ENCODE assay signal across 8 mouse cellular contexts in genomic region chr12:72070327-72071269, GRCm38 (mm10). TPM values are rescaled to one million over a fixed set of nuclear protein-coding genes. Genes with fewer than 3 reads are reported as not detected.
A peak's percentile ranks its signal among the peaks of the same experiment; 100 is the strongest.
DNase-seq lines count a peak whose midpoint lies in the region; ATAC-seq and TF ChIP-seq lines count a peak whose summit lies in the region.

TSS of gene Gpr135 (minus strand) at chr12:72071125.

- H3K9ac ChIP-seq in forebrain, embryonic 13.5 days = peak within 1 kb of the TSS; percentile 80
- peak within 1 kb of the TSS; percentile 23 for H3K9ac ChIP-seq in heart, postnatal 0 days (replicated peaks; ENCODE audit: low read depth, low read length)
- no peak within 1 kb of the TSS for H3K9ac ChIP-seq in liver, embryonic 14.5 days (replicated peaks)

- peaks cover 25% of the 10 kb centered on the region for H3K27me3 ChIP-seq in forebrain, embryonic 13.5 days
- H3K27me3 ChIP-seq in heart, postnatal 0 days (ENCODE audit: control insufficient read depth, insufficient read depth, low read length) = peaks cover 25% of the 10 kb centered on the region
- H3K27me3 ChIP-seq in liver, embryonic 14.5 days (ENCODE audit: control insufficient read depth, insufficient read depth, low read length) = peaks cover 29% of the 10 kb centered on the region
- 0 out of 2 replicates have a peak, but pooled peaks cover 1% of the 10 kb centered on the region for H3K27me3 ChIP-seq in splenic B cell, adult 2 months (ENCODE audit: control insufficient read depth, insufficient read depth, low read length, poor library complexity, severe bottlenecking)

- peak; percentile 79 for TF ChIP-seq CTCF in heart, postnatal 0 days (IDR thresholded peaks at IDR 0.05; ENCODE audit: low read depth)
- TF ChIP-seq CTCF in liver, embryonic 14.5 days (IDR thresholded peaks at IDR 0.05; ENCODE audit: low read depth) = peak; percentile 65

- peaks cover 13% of the 10 kb centered on the region for H3K4me1 ChIP-seq in forebrain, embryonic 13.5 days
- peaks cover 5% of the 10 kb centered on the region; the same call in 1 of the 2 replicates for H3K4me1 ChIP-seq in heart, postnatal 0 days (ENCODE audit: control insufficient read depth, insufficient read depth)
- no peaks in the 10 kb centered on the region for H3K4me1 ChIP-seq in liver, embryonic 14.5 days (replicated peaks; ENCODE audit: control insufficient read depth in 2 of 2, insufficient read depth in 2 of 2, low read length in 1 of 2)

- WGBS in forebrain, embryonic 13.5 days = under 1% methylated on average over 94 of the region's 94 CpGs
- WGBS in heart, postnatal 0 days = under 1% methylated on average over 93 of the region's 94 CpGs
- WGBS in liver, embryonic 14.5 days (ENCODE audit: insufficient replicate concordance) = 1% methylated on average over 94 of the region's 94 CpGs

- no peaks in the 10 kb centered on the region for H3K9me3 ChIP-seq in forebrain, embryonic 13.5 days (replicated peaks)
- H3K9me3 ChIP-seq in heart, postnatal 0 days (replicated peaks; ENCODE audit: control insufficient read depth, low read length) = no peaks in the 10 kb centered on the region
- no peaks in the 10 kb centered on the region for H3K9me3 ChIP-seq in liver, embryonic 14.5 days (ENCODE audit: control insufficient read depth, low read length)

- DNase-seq in c-Kit-positive CD71-positive TER-119-negative erythroid progenitor cells, embryonic 14.5 days (ENCODE audit: low read depth) = peak; percentile 44
- DNase-seq in heart, postnatal 0 days (ENCODE audit: low spot score) = peak; percentile 67
- DNase-seq in kidney, postnatal 36 days = peak; percentile 81 to 91
- no peak for DNase-seq in liver, embryonic 14.5 days (ENCODE audit: low read depth in 3 of 3, low spot score in 3 of 3)
- DNase-seq in natural killer cell, adult 2 months (ENCODE audit: low spot score in 2 of 2) = peak; percentile 59 to 72
- peak; percentile 85 for DNase-seq in splenic B cell, adult 2 months (ENCODE audit: low read depth, low spot score)

- H3K36me3 ChIP-seq in forebrain, embryonic 13.5 days (ENCODE audit: poor library complexity, severe bottlenecking) = 0 out of 2 replicates have a peak, but pooled peaks cover 6% of the 10 kb centered on the region
- H3K36me3 ChIP-seq in heart, postnatal 0 days (replicated peaks; ENCODE audit: control insufficient read depth, insufficient read depth, low read length) = peaks cover 5% of the 10 kb centered on the region
- H3K36me3 ChIP-seq in liver, embryonic 14.5 days (replicated peaks; ENCODE audit: control insufficient read depth, insufficient read depth, low read depth) = no peaks in the 10 kb centered on the region
- no peaks in the 10 kb centered on the region for H3K36me3 ChIP-seq in splenic B cell, adult 2 months (ENCODE audit: control insufficient read depth, insufficient read depth, low read length, poor library complexity, severe bottlenecking)

- peak within 1 kb of the TSS; percentile 82 for H3K27ac ChIP-seq in forebrain, embryonic 13.5 days
- H3K27ac ChIP-seq in heart, postnatal 0 days (ENCODE audit: low read depth) = no peak within 1 kb of the TSS
- no peak within 1 kb of the TSS for H3K27ac ChIP-seq in liver, embryonic 14.5 days

- TF ChIP-seq EP300 in heart, postnatal 0 days (IDR thresholded peaks at IDR 0.05; ENCODE audit: low read depth) = no peak
- no peak for TF ChIP-seq EP300 in liver, embryonic 14.5 days (IDR thresholded peaks at IDR 0.05; ENCODE audit: low read depth)

- peak within 1 kb of the TSS; percentile 96 for H3K4me2 ChIP-seq in forebrain, embryonic 13.5 days
- peak within 1 kb of the TSS; percentile 94 for H3K4me2 ChIP-seq in heart, postnatal 0 days (ENCODE audit: low read depth, low read length)
- H3K4me2 ChIP-seq in liver, embryonic 14.5 days (ENCODE audit: low read depth) = peak within 1 kb of the TSS; percentile 76

- ATAC-seq in CD4-positive, CD25-positive, alpha-beta regulatory T cell, adult 4 months = peak; percentile 93
- peak; percentile 89 for ATAC-seq in forebrain, embryonic 13.5 days
- peak; percentile 89 for ATAC-seq in heart, postnatal 0 days (ENCODE audit: insufficient read depth, low read depth)
- ATAC-seq in liver, embryonic 14.5 days (ENCODE audit: insufficient read depth) = peak; percentile 39; the same call in 1 of the 2 replicates

- peak within 1 kb of the TSS; percentile 74 for H3K4me3 ChIP-seq in forebrain, embryonic 13.5 days
- peak within 1 kb of the TSS; percentile 60 for H3K4me3 ChIP-seq in heart, postnatal 0 days (ENCODE audit: low read depth, low read length)
- peak within 1 kb of the TSS; percentile 50 to 55 for H3K4me3 ChIP-seq in liver, embryonic 14.5 days (ENCODE audit: insufficient read depth in 1 of 2, low read depth in 2 of 2, low read length in 2 of 2)

RNA-seq across cellular contexts. Expression of gene Gpr135, which starts in this region (rescaled TPM):
- polyA plus RNA-seq in CD4-positive, CD25-positive, alpha-beta regulatory T cell, adult 4 months (2017; shearing (Covaris generic)) = under 1 TPM in 1 of 2 experiments, not detected in 1; 0.27 TPM
- 1.4 and 1.5 TPM in 2 replicates for polyA plus RNA-seq in forebrain, embryonic 13.5 days (2015; fragmentation: Nextera tagmentation; extraction: Ambion mirVana)
- 0.39 TPM in 1 of 2 replicates, not detected in the other for total RNA-seq in heart, postnatal 0 days (2014; rRNA removed; ENCODE audit: low replicate concordance)
- polyA plus RNA-seq in heart, postnatal 0 days (2015; fragmentation: Nextera tagmentation; extraction: Ambion mirVana) = 0.27 and 0.37 TPM in 2 replicates
- 0.49 and 0.55 TPM in 2 replicates for polyA plus RNA-seq in liver, embryonic 14.5 days (2012; rRNA removed)
- 0.13 TPM in 2 replicates for polyA plus RNA-seq in liver, embryonic 14.5 days (2014; fragmentation: Nextera tagmentation; extraction: Ambion mirVana)

Comparison
In these comparisons a context has a peak if more than half of its experiments do, and no peak if none do; other contexts are left out.
1. Peak in ATAC-seq in CD4-positive, CD25-positive, alpha-beta regulatory T cell, adult 4 months; RNA of the gene not detected or under 1 TPM.
2. Peak in DNase-seq, ATAC-seq, H3K4me3 ChIP-seq, H3K9ac ChIP-seq and H3K4me2 ChIP-seq in heart, postnatal 0 days; RNA of the gene not detected or under 1 TPM.
3. Peak in ATAC-seq, H3K4me3 ChIP-seq and H3K4me2 ChIP-seq in liver, embryonic 14.5 days; RNA of the gene not detected or under 1 TPM.
4. ATAC-seq: peak in every context shown above with its lines; median percentile 93 in CD4-positive, CD25-positive, alpha-beta regulatory T cell, adult 4 months; 89 in forebrain, embryonic 13.5 days; 89 in heart, postnatal 0 days; 39 in liver, embryonic 14.5 days.
5. DNase-seq: peak in c-Kit-positive CD71-positive TER-119-negative erythroid progenitor cells, embryonic 14.5 days (single experiment), kidney, postnatal 36 days (2 of 2), natural killer cell, adult 2 months (2 of 2) and splenic B cell, adult 2 months (single experiment); none in liver, embryonic 14.5 days (0 of 3).
6. Peak in every context shown above with its lines, with median percentiles within 50 percentile points of each other: H3K4me2 ChIP-seq and H3K4me3 ChIP-seq.